Mouse (Mus musculus): ENCODE results near the gene Ccdc88c. TPM values are rescaled to one million over a fixed set of nuclear protein-coding genes. Genes with fewer than 3 reads are reported as not detected.

Ccdc88c gene
- polyA plus RNA-seq, 1 experiment from 2014 or later = 18.3 TPM

- no peak overlapping the region for H3K4me2 ChIP-seq (replicated peaks)
- ATAC-seq (replicated peaks) = no peak
- 89% methylated on average over 5 of the region's 5 CpGs for WGBS
- H3K9me3 ChIP-seq = no peaks in the 10 kb centered on the region
- no peak overlapping the region for H3K4me3 ChIP-seq
- H3K27me3 ChIP-seq = no peaks in the 10 kb centered on the region
- no peaks in the 10 kb centered on the region for H3K36me3 ChIP-seq
- no peak overlapping the region for H3K9ac ChIP-seq (replicated peaks)
- H3K4me1 ChIP-seq = peaks cover 48% of the 10 kb centered on the region
- 0 out of 2 replicates have a peak overlapping the region, but pooled peaks have one; percentile 80 for H3K27ac ChIP-seq (replicated peaks)
Measured at GRCm38 (mm10) chr12:100979616-100980015, 49.2 kb downstream of the Ccdc88c start.

DNA sequence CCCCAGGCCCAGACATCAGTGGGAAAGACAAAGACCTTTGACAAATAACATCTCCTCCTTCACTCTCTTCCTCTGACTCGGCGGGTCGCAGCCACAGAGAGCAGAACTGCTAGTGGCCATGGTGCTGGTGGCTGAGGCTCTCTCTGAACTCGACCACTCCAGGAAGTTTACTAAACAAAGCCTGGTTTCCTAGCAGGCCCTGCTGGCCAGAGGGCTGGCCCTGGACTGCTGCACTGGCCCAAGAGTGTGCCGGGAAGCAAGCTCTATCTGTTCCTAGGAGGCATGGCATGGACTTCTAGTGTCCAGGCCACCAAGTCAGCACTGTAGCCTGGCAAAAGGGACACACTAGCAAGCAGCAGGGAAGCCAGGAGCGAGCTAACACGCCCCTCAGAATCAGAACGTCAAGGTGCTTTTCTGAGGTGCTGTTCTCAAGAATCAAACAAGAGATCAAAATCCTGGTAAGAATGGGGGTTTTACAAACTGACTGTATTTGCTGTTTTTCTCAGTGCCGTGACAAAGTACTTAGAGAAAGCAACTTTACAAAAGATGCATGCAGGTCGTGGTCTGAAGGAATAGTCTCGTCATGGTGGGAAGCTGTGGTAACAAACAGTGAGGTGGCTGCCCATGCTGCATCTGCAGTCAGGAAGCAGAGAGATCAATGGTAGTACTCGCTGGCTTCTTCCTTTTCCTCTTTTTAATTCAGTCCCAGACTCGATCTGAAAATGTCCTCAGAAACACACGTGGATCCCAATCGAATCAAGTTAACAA lies 50.7 kb downstream of the Ccdc88c start:
- Histone ChIP-seq H3K27ac (replicated peaks) (no peak overlapping the region), H3K9me3 (no peaks in the 10 kb centered on the region), H3K36me3 (no peaks in the 10 kb centered on the region), H3K4me1 (peaks cover 33% of the 10 kb centered on the region), H3K4me3 (no peak overlapping the region), H3K4me2 (replicated peaks) (no peak overlapping the region), H3K9ac (replicated peaks) (no peak overlapping the region), H3K27me3 (no peaks in the 10 kb centered on the region)
- ATAC-seq (replicated peaks) = no peak
- WGBS = 79% methylated on average over 15 of the region's 15 CpGs

DNA sequence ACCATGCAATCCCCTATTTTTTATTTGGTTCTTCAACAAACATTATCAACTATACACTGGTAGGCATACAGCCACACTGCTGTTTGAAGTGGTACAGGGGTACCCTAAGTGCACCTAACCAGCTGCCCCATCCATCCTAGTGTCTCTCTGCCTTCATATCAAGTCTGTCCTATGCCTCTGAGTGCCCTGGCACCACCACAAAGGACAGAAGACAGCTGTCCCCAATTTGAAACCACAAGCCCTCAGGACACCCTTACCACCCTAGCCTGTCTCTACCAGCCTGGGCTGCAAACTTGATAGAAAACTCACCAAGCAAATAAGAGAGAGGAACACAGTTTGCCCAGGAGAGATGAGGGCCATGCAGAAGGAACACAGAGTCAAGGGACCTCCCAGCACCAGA lies 51.3 kb downstream of the Ccdc88c start:
- H3K27ac ChIP-seq (replicated peaks) = no peak overlapping the region
- no peaks in the 10 kb centered on the region for H3K9me3 ChIP-seq
- H3K9ac ChIP-seq (replicated peaks) = no peak overlapping the region
- H3K27me3 ChIP-seq = no peaks in the 10 kb centered on the region
- H3K36me3 ChIP-seq = no peaks in the 10 kb centered on the region
- peaks cover 27% of the 10 kb centered on the region for H3K4me1 ChIP-seq
- H3K4me2 ChIP-seq (replicated peaks) = no peak overlapping the region
- H3K4me3 ChIP-seq = no peak overlapping the region
- no peak for ATAC-seq (replicated peaks)

DNA sequence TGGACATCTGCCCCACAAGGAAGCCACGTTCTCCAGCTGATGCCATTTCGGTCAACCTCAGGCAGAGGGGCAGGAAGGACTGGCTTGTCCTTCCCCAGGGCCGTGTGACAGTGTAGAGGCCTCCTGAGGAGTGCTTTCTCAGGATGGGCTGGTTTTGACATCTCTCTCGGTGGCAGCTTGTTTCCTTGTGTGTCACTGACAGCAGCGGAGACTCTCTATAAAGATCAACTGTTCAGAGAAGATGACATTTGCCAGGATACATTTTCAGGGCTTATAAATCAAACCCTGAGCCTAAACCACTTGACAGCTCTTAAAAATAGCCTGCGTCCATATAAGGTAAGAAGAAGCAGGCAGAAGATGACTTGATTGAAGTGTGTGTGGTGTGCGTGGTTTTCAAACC lies 59.0 kb downstream of the Ccdc88c start:
- no peak overlapping the region for H3K9ac ChIP-seq (replicated peaks)
- H3K27ac ChIP-seq (replicated peaks) = no peak overlapping the region
- H3K27me3 ChIP-seq = no peaks in the 10 kb centered on the region
- no peak overlapping the region for H3K4me2 ChIP-seq (replicated peaks)
- 73% methylated on average over 7 of the region's 7 CpGs for WGBS
- H3K4me1 ChIP-seq = no peaks in the 10 kb centered on the region; the same call in 1 of the 2 replicates
- no peak overlapping the region for H3K4me3 ChIP-seq
- H3K36me3 ChIP-seq = peaks cover 12% of the 10 kb centered on the region; the same call in 1 of the 2 replicates
- H3K9me3 ChIP-seq = no peaks in the 10 kb centered on the region
- ATAC-seq (replicated peaks) = no peak

DNA sequence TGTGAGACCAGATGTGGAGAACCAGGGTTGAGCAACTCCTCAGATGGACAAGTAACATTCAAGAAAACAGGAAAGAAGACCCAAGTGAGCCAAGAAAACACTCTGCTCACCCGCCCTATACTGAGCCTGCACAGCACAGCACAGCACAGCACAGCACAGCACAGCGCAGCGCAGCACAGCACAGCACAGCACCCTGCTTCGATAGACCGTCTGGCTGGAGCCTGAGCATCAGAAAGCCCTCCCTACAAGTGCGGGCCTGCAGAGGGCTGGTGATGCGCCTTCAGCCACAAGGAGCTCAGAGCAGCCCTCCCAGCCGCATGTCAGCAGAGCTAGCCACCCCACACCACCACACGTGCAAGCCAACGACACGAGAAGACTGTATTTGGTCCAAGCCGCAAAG lies 61.5 kb downstream of the Ccdc88c start:
- Histone ChIP-seq H3K4me2 (replicated peaks) (no peak overlapping the region), H3K27me3 (no peaks in the 10 kb centered on the region), H3K4me3 (no peak overlapping the region), H3K9me3 (no peaks in the 10 kb centered on the region), H3K36me3 (peaks cover 12% of the 10 kb centered on the region; the same call in 1 of the 2 replicates), H3K9ac (replicated peaks) (no peak overlapping the region), H3K4me1 (no peaks in the 10 kb centered on the region; the same call in 1 of the 2 replicates), H3K27ac (replicated peaks) (no peak overlapping the region)
- ATAC-seq (replicated peaks) = no peak
- 94% methylated on average over 12 of the region's 12 CpGs for WGBS

GRCm38 (mm10) chr12:100966253-100966652 lies 62.6 kb downstream of the Ccdc88c start:
- ATAC-seq (replicated peaks) = no peak
- Histone ChIP-seq H3K27me3 (no peaks in the 10 kb centered on the region), H3K9me3 (no peaks in the 10 kb centered on the region), H3K9ac (replicated peaks) (no peak overlapping the region), H3K4me3 (no peak overlapping the region), H3K4me2 (replicated peaks) (no peak overlapping the region), H3K4me1 (no peaks in the 10 kb centered on the region; the same call in 1 of the 2 replicates), H3K36me3 (peaks cover 12% of the 10 kb centered on the region; the same call in 1 of the 2 replicates), H3K27ac (replicated peaks) (no peak overlapping the region)
- 90% methylated on average over 9 of the region's 9 CpGs for WGBS

GRCm38 (mm10) chr12:100965298-100965697 lies 63.6 kb downstream of the Ccdc88c start:
- no peaks in the 10 kb centered on the region; the same call in 1 of the 2 replicates for H3K4me1 ChIP-seq
- no peak overlapping the region for H3K27ac ChIP-seq (replicated peaks)
- no peak overlapping the region for H3K4me2 ChIP-seq (replicated peaks)
- H3K4me3 ChIP-seq = no peak overlapping the region
- H3K27me3 ChIP-seq = no peaks in the 10 kb centered on the region
- H3K9me3 ChIP-seq = no peaks in the 10 kb centered on the region
- peaks cover 12% of the 10 kb centered on the region; the same call in 1 of the 2 replicates for H3K36me3 ChIP-seq
- 92% methylated on average over 3 of the region's 3 CpGs for WGBS
- ATAC-seq (replicated peaks) = no peak
- H3K9ac ChIP-seq (replicated peaks) = no peak overlapping the region

DNA sequence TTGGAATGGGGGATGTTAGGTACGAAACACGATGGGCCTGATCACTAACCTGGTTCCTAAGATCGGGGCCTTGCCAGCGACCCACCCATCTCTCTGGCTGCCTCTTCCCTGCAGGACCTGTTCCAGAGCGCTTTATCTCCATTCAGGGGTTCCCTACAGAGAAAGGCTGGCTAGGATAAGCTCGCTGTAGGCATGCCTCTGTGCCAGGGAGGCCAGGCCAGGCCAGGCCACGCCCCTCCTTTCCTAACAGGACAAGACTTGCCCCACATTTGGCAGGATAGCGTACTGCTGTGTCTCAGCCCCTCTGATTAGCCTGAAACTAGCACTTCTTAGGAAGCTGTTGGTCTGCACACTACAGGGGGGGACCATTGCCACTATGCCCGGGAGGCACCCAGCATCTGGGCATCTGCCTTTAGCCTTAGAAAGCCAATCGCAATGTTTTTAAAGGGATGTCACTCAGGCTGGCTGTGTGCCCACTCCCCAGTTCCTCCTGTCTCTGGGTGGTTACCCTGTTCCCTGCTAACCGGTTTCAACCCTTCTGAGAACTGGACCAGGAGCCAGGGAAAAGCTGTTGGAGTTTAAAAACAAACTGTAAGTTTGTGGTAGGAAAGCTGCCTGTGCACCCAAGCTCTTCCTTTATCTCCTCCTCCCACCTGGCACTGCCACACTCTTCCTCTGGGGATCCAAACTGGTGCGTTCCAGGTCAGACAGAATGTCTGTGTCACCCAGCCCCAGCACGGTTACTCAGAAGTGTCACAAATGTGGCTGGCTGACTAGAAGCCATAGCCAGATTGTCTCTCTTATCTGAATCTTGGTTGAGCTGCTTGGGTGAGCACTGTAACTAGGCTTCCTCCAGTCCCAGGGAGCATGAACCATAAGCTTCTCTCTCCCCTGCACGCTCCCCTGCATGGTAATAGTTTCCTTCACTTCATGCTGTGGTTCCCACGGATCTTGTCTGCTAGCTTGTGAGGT lies 69.9 kb downstream of the Ccdc88c start:
- H3K36me3 ChIP-seq = no peaks in the 10 kb centered on the region
- no peaks in the 10 kb centered on the region for H3K27me3 ChIP-seq
- WGBS = 56% methylated on average over 15 of the region's 15 CpGs
- H3K4me1 ChIP-seq = peaks cover 30% of the 10 kb centered on the region
- H3K4me2 ChIP-seq (replicated peaks) = no peak overlapping the region
- H3K27ac ChIP-seq (replicated peaks) = peak overlapping the region; percentile 31
- no peak overlapping the region for H3K9ac ChIP-seq (replicated peaks)
- H3K9me3 ChIP-seq = no peaks in the 10 kb centered on the region
- H3K4me3 ChIP-seq = no peak overlapping the region
- ATAC-seq (replicated peaks) = peak; percentile 61

DNA sequence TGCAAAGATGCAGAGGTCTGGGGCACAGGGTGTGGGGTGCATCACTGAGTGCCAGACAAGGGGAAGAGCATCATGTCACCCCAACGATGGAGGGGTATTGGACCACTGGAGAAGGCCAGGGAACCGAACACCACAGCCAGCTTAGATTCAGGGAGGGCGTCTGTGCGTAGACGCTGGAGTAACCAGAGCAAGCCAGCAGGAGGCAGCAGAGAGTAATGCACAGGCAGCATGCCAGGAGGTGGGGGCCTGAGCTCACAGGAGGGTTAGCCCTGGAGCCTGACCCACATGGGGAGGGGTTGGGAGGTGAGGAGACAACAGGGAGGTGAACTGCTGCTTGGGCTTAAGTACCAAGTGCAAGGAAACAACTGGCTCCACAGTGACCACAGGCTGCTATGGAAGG lies 70.8 kb downstream of the Ccdc88c start:
- Histone ChIP-seq H3K27me3 (no peaks in the 10 kb centered on the region), H3K9me3 (no peaks in the 10 kb centered on the region), H3K4me1 (peaks cover 30% of the 10 kb centered on the region), H3K4me3 (no peak overlapping the region), H3K27ac (replicated peaks) (peak overlapping the region; percentile 31; the same call in 1 of the 2 replicates), H3K36me3 (no peaks in the 10 kb centered on the region; the same call in 1 of the 2 replicates), H3K9ac (replicated peaks) (no peak overlapping the region), H3K4me2 (replicated peaks) (no peak overlapping the region)
- WGBS = 17% methylated on average over 5 of the region's 5 CpGs
- peak; percentile 50 for ATAC-seq (replicated peaks)

DNA sequence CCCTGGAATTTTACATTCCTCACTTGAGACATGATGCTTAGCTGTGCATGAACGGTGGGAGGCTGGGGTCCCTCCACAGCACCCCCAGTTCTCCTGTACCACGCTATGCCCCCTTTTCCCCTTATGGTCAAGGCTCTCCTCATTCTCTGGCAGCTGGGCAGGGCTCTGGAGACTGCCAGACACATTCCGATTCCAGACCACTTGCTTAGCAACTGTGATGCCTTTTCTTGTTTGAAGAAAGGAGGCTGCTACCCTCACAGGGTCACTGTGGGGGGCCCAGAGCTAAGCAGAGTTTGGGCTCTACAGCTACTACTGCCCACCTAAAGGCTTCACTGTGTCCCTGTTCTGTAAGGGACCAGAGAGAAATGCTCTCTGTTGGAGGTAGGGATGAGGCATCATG lies 71.6 kb downstream of the Ccdc88c start:
- H3K9me3 ChIP-seq = no peaks in the 10 kb centered on the region
- 0 out of 2 replicates have a peak overlapping the region, but pooled peaks have one; percentile 11 for H3K27ac ChIP-seq (replicated peaks)
- no peaks in the 10 kb centered on the region; the same call in 1 of the 2 replicates for H3K36me3 ChIP-seq
- H3K9ac ChIP-seq (replicated peaks) = no peak overlapping the region; the same call in 1 of the 2 replicates
- no peak overlapping the region for H3K4me2 ChIP-seq (replicated peaks)
- 48% methylated on average over 3 of the region's 3 CpGs for WGBS
- no peaks in the 10 kb centered on the region for H3K27me3 ChIP-seq
- no peak overlapping the region for H3K4me3 ChIP-seq
- no peak for ATAC-seq (replicated peaks)
- peaks cover 32% of the 10 kb centered on the region for H3K4me1 ChIP-seq

- no peaks in the 10 kb centered on the region for H3K9me3 ChIP-seq
- H3K27me3 ChIP-seq = no peaks in the 10 kb centered on the region
- H3K27ac ChIP-seq (replicated peaks) = 0 out of 2 replicates have a peak overlapping the region, but pooled peaks have one; percentile 11
- no peak overlapping the region for H3K4me2 ChIP-seq (replicated peaks)
- ATAC-seq (replicated peaks) = no peak
- 50% methylated on average over 4 of the region's 4 CpGs for WGBS
- peaks cover 34% of the 10 kb centered on the region for H3K4me1 ChIP-seq
- H3K36me3 ChIP-seq = no peaks in the 10 kb centered on the region; the same call in 1 of the 2 replicates
- no peak overlapping the region for H3K4me3 ChIP-seq
- no peak overlapping the region for H3K9ac ChIP-seq (replicated peaks)
Measured at GRCm38 (mm10) chr12:100956825-100957224, 72.0 kb downstream of the Ccdc88c start.

- Histone ChIP-seq H3K4me1 (peaks cover 34% of the 10 kb centered on the region), H3K36me3 (peaks cover 3% of the 10 kb centered on the region; the same call in 1 of the 2 replicates), H3K9ac (replicated peaks) (no peak overlapping the region), H3K27me3 (no peaks in the 10 kb centered on the region), H3K9me3 (no peaks in the 10 kb centered on the region), H3K4me3 (no peak overlapping the region), H3K4me2 (replicated peaks) (no peak overlapping the region), H3K27ac (replicated peaks) (no peak overlapping the region)
- 99% methylated on average over 2 of the region's 2 CpGs for WGBS
- no peak for ATAC-seq (replicated peaks)
Measured at GRCm38 (mm10) chr12:100956028-100956427, 72.8 kb downstream of the Ccdc88c start.

Measured in forebrain, embryonic 15.5 days (tissue).